Mouse (Mus musculus) liver (tissue): Measurements from ENCODE around the gene Fam71e1.
A peak's percentile ranks its signal among the peaks of the same experiment; 100 is the strongest.

Experiments used
- DNase-seq: peaks from one replicate; pipeline ENCODE4 v3.0.0-alpha.2; 2020; ENCODE audit warnings: mixed read lengths

Gene Fam71e1

DNA sequence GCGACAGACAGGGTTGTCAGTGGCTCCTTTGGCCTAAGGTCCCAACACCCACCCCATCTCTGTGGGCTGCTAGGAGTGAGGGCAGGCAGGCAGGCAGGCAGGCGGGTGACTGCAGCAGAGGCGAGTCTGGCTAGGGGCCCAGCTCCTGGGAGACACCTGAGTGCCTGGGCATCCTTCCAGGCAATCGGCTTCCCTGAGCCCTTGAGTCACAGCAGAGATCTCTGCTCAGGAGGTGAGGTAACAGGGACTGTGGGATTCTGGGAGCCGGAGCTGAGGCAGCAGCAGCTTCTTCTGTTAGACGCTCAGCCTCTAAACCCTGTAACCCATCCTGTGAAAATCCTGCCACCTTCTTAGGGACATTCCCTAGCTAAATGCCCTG, 40.2 kb downstream of the Fam71e1 start:
- no peak for DNase-seq

DNA sequence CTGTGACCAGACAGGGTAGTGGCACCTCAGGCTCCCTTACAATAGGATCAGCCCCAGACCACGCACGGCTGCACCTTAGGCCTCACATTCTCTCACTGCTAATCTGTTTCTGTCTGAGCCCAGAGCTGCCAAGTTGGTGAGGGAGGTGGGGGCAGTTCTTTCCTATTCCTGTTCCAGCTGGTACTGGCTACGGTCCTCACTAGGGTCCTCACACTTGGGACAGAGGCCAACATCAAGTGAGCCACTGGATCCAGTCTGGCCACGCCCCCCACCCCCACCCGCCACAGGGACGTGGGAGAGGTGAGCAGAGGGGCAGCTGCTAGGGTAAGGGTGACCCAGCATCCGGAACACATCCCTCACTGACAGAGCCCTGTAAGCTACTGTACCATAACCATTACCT, 40.6 kb downstream of the Fam71e1 start:
- no peak for DNase-seq

DNA sequence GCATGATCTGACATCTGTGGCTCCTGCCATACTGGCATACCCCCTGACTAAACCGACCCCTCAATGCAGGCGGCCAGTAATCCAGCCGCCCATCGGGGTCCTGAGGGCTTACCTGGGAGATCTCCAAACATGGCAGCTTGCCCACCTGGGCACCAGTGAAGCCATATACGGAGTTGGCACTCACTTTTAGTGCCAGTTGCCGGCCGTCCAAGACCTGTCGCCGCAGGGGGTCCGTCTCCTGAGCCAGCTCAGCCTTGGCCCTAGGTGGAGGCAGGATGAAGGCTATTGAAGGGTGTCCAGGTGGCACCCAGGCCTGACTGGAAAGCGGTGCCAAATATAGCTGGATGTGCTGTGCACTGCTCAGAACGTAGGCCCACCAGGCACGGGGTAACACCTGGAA, 41.1 kb downstream of the Fam71e1 start:
- DNase-seq: no peak

DNA sequence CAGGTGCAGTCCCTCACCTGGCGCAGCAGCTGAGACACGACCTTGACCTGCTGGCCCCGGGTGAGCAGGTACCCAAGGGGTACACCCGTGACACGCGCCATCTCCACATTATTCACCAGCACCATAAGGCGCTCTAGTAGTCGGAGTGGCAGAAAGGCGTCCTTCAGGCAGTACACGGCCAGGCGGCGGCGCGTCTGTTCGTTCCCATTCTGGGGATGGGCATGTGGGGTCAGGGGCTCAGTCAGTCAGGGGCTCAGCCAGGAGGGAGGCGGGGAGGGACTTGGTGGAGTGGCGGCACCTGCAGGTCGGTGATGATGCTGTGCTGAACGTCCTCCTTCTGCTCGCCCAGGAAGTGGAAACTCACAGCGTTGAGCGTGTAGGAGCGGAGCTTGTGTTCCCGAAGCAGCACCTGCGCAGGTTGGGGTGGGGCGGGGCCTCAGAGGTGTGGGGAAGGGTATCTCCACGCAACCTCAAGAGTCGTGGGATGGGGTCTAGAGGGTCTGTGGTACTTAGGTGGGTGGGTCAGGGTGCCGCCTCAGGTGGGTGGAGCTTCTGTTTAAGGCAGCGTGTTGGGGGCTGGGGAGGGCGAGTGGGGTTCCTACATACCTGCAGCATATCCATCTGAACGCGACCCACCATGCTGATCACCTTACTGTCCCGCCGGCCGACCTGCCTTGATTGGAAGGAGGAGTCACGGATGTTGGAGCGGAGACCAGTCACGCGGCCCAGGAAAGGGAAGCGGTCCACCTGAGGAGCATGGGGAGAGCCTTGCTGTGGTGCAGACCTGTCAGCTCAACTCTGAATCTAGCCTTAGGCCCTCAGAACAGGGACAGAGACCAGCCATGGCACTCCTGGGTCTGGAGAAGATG, 42.6 kb downstream of the Fam71e1 start:
- DNase-seq: no peak

DNA sequence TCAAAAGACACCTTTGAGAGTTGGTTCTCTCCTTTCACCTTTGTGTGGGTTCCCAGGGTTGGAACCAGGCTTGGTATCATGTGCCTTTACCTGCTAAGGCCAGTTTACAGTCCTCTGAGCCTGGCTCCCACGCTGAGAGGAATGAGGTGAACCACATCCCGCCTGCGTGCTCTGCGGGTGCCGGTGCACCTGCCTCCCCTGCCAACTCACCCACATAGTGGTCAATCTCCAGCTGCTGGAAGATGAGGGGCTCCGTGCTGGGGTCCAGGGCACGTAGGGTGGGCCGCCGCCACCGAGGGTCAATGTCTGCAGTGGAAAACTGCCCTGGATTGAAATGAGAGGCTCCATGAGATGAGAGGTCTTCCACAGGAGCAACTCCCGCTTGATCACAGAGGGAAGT, 46.2 kb downstream of the Fam71e1 start:
- DNase-seq: no peak

DNA sequence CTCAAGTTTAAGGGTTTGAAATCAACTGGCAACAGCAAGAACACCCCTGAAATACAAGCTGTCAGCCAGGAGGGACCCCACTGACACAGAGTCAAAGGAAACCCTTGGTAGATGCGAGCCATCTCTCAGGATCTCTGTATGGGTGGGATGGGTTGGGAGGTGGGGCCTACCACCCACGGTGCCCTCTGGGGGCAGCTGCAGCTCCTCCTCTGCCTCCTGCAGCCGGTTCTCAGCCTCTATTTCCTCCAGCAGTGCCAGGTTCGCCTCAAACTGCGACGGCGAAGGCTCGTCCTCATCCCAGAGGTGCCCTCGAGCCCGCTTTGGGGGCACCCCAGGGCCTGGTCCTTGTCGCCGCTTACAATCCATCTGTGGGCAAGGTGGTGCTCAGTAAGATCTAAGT, 46.7 kb downstream of the Fam71e1 start:
- no peak for DNase-seq

DNA sequence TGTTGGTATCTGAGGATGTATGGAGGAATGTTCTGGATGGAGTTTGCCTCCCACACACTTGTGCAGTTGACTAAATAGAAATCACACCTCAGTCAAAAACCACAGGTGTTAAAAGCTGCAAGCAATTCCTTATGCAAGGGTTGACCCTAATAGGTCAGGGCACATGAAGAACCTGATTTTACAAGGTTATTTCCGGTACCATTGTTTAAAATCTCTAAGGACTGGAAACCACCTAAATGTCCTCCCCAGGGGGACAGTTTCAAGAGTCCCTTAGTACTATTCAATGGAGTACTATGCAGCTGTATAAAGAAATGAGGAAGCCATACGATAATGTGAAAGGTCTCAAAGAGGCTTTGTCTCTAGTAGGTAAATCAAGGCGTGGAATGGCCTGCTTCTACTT, 49.9 kb downstream of the Fam71e1 start:
- DNase-seq: no peak

DNA sequence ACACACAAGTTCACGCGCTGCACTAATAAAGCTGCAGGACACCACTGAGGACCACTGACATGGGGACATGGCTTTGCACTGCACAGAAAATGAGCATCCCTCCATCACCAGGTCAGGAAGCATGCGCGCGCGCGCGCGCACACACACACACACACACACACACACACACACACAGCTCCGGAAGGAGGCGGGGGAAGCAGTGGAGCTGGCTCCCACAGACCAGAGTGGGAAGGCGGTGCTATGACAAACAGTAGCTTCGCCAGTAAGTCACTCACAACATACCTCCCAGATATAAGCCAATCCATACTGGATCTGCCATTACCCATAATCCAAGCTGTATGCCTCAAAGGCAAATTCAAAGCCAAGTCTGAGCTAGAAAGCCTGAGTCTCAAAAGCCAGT, 50.7 kb downstream of the Fam71e1 start:
- DNase-seq: no peak

DNA sequence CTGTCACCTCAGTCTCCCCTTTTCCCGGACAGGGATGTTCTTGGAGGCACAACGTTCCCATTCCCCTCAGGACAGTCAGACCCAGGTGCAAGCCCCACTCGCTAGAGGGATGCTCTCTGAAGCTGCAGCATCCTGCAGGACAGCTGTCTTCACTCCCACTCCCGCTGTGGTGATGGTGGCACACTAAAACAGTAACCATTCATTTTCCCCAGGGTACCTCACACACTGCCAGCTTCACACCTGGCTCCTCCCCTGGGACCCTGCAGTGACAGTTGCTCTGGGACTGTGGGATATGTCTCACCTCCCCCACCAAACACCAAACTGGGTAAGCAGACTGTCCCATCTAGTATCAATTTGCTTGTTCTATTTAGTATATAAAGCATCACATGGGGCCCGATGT, 51.3 kb downstream of the Fam71e1 start:
- DNase-seq: no peak

DNA sequence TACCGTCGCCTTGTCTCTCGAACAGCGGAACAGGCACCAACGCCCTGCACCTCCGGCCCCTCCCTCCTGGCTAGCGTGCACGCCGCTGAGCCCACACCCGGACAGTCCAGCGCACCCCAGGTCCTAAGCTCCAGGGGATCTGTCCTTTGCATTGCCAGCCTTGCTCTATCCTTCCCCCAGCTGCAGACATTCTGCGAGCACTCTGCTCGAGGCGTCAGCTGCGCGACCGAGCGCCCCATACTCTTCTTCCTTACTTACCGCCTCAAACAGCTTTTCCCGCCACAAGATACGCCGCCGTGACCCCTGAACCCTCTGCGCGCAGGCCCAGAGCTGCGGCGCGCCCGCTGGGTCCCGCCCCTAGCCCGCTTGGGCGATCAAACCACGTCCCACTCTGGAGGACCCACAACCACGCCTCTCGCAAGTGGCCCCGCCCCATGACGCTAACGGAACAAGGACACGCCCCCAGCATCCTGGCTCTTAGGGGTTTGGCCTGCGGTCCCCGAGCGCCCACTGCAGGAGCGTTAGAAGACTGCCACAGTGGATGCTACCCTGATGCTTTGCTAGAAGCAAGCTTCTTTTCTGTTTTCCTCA, 52.2 kb downstream of the Fam71e1 start, which contains the start of gene Pold1:
Gene Pold1, minus strand, starts transcription at position 353 of the 591 bp plus-strand sequence.
- DNase-seq: peak; percentile 100

DNA sequence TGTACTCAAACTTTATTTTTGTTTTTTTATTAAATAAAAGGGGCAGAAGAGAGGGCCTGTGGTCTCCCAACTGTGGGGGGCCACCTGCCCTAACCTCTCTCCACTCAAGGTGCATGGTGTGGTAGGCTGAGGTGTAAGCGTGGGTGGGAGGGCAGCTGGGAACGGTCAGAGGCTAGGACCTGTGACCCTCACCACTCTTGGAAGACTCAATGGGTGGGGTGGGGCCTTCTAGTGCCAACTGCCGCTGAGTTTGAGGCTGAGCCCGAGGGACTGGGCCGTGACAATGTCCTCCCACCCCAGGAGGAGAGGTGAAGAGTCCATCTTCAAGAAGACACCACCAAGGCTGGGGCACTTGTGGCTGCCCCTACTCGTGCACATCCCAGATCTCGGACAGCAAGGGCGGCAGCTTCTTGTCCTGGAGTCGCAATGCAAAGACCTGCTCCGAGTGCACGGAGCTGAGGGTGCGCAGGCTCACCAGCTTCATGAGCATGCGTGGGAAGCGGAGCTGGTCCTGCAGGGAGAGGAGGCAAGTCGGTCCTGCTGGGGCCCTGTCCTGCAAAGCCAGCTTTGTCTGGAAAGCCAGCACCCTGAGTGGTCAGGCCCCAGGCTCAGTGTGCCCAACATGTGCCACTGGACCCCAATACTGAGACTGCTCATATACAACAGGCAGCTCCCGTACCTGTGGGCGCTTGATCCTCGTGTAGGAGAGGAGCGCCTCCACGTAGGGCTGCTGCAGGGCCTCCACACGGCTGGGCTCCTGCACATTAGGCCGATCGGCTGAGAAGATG, 53.4 kb downstream of the Fam71e1 start:
- DNase-seq: no peak

DNA sequence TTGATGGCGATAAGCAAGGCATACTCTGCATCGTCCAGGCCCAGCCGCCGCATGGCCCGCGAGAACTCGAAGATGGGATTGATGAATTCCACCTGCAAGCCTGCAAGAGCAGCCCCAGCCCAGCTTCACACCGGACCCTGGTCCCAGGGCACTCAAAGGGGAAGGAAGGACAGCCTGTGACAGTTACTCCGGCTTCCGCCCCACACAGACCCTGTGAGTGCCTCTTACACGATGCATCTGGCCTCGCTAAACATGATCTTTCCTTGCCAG, 54.0 kb downstream of the Fam71e1 start:
- no peak for DNase-seq
